Mouse (Mus musculus): ENCODE measurements at regions not wholly inside any gene's neighbourhood (a gene's known extent, or its start where the extent isn't known, plus 50 kb on each side); places are given as distances from the start of the nearest gene placed in this dataset.
"Not testable (repeated sequence)": the region's sequence is repeated elsewhere in the genome, so short reads cannot be mapped to it uniquely, and the experiment has no call there.

GRCm38 (mm10) chr11:94874155-94874561, 61.9 kb upstream of the Col1a1 start:
- no peak for TF ChIP-seq POLR2A (IDR thresholded peaks at IDR 0.05; ENCODE audit: insufficient read depth, low read length)
- TF ChIP-seq CTCF (IDR thresholded peaks at IDR 0.05; ENCODE audit: low read depth, low read length): no peak
- no peak for TF ChIP-seq EP300 (IDR thresholded peaks at IDR 0.05; ENCODE audit: insufficient read depth, low read depth, low read length)
- Histone ChIP-seq H3K27me3 (ENCODE audit: control insufficient read depth, insufficient read depth, low read length, poor library complexity, severe bottlenecking) (no peaks in the 10 kb centered on the region), H3K4me1 (ENCODE audit: control insufficient read depth, insufficient read depth, low read length) (no peaks in the 10 kb centered on the region), H3K9ac (ENCODE audit: low read depth, poor library complexity, severe bottlenecking) (no peak overlapping the region), H3K9me3 (replicated peaks; ENCODE audit: control insufficient read depth, insufficient read depth, low read length, poor library complexity, severe bottlenecking) (no peaks in the 10 kb centered on the region), H3K36me3 (ENCODE audit: control insufficient read depth, insufficient read depth, low read length, poor library complexity, severe bottlenecking) (no peaks in the 10 kb centered on the region), H3K4me3 (ENCODE audit: low read depth, low read length) (no peak overlapping the region), H3K27ac (ENCODE audit: insufficient read depth, low read length) (no peak overlapping the region)

GRCm38 (mm10) chr11:94873693-94874092, 62.3 kb upstream of the Col1a1 start:
- Histone ChIP-seq H3K9ac (ENCODE audit: low read depth, poor library complexity, severe bottlenecking) (no peak overlapping the region), H3K4me1 (ENCODE audit: control insufficient read depth, insufficient read depth, low read length) (no peaks in the 10 kb centered on the region), H3K9me3 (replicated peaks; ENCODE audit: control insufficient read depth, insufficient read depth, low read length, poor library complexity, severe bottlenecking) (no peaks in the 10 kb centered on the region), H3K4me3 (ENCODE audit: low read depth, low read length) (no peak overlapping the region), H3K27ac (ENCODE audit: insufficient read depth, low read length) (no peak overlapping the region), H3K27me3 (ENCODE audit: control insufficient read depth, insufficient read depth, low read length, poor library complexity, severe bottlenecking) (no peaks in the 10 kb centered on the region), H3K36me3 (ENCODE audit: control insufficient read depth, insufficient read depth, low read length, poor library complexity, severe bottlenecking) (no peaks in the 10 kb centered on the region)
- TF ChIP-seq POLR2A (IDR thresholded peaks at IDR 0.05; ENCODE audit: insufficient read depth, low read length) (no peak), CTCF (IDR thresholded peaks at IDR 0.05; ENCODE audit: low read depth, low read length) (no peak), EP300 (IDR thresholded peaks at IDR 0.05; ENCODE audit: insufficient read depth, low read depth, low read length) (no peak)

- H3K36me3 ChIP-seq (ENCODE audit: control insufficient read depth, insufficient read depth, low read length, poor library complexity, severe bottlenecking): no peaks in the 10 kb centered on the region
- TF ChIP-seq EP300 (IDR thresholded peaks at IDR 0.05; ENCODE audit: insufficient read depth, low read depth, low read length): no peak
- TF ChIP-seq POLR2A (IDR thresholded peaks at IDR 0.05; ENCODE audit: insufficient read depth, low read length): no peak
- no peak for TF ChIP-seq CTCF (IDR thresholded peaks at IDR 0.05; ENCODE audit: low read depth, low read length)
- no peaks in the 10 kb centered on the region for H3K4me1 ChIP-seq (ENCODE audit: control insufficient read depth, insufficient read depth, low read length)
- H3K9ac ChIP-seq (ENCODE audit: low read depth, poor library complexity, severe bottlenecking): no peak overlapping the region
- H3K9me3 ChIP-seq (replicated peaks; ENCODE audit: control insufficient read depth, insufficient read depth, low read length, poor library complexity, severe bottlenecking): no peaks in the 10 kb centered on the region
- H3K4me3 ChIP-seq (ENCODE audit: low read depth, low read length): no peak overlapping the region
- no peak overlapping the region for H3K27ac ChIP-seq (ENCODE audit: insufficient read depth, low read length)
- no peaks in the 10 kb centered on the region for H3K27me3 ChIP-seq (ENCODE audit: control insufficient read depth, insufficient read depth, low read length, poor library complexity, severe bottlenecking)
Measured at GRCm38 (mm10) chr11:94872921-94873320, 63.1 kb upstream of the Col1a1 start.

GRCm38 (mm10) chr11:94870341-94870740, 65.7 kb upstream of the Col1a1 start:
- no peaks in the 10 kb centered on the region for H3K27me3 ChIP-seq (ENCODE audit: control insufficient read depth, insufficient read depth, low read length, poor library complexity, severe bottlenecking)
- no peaks in the 10 kb centered on the region for H3K9me3 ChIP-seq (replicated peaks; ENCODE audit: control insufficient read depth, insufficient read depth, low read length, poor library complexity, severe bottlenecking)
- TF ChIP-seq POLR2A (IDR thresholded peaks at IDR 0.05; ENCODE audit: insufficient read depth, low read length) (no peak), CTCF (IDR thresholded peaks at IDR 0.05; ENCODE audit: low read depth, low read length) (peak; percentile 70)
- no peaks in the 10 kb centered on the region for H3K36me3 ChIP-seq (ENCODE audit: control insufficient read depth, insufficient read depth, low read length, poor library complexity, severe bottlenecking)
- H3K9ac ChIP-seq (ENCODE audit: low read depth, poor library complexity, severe bottlenecking): no peak overlapping the region
- H3K4me3 ChIP-seq (ENCODE audit: low read depth, low read length): no peak overlapping the region
- no peak overlapping the region for H3K27ac ChIP-seq (ENCODE audit: insufficient read depth, low read length)
- no peaks in the 10 kb centered on the region for H3K4me1 ChIP-seq (ENCODE audit: control insufficient read depth, insufficient read depth, low read length)

GRCm38 (mm10) chr11:94869866-94870265, 66.2 kb upstream of the Col1a1 start:
- H3K27me3 ChIP-seq (ENCODE audit: control insufficient read depth, insufficient read depth, low read length, poor library complexity, severe bottlenecking); H3K36me3 ChIP-seq (ENCODE audit: control insufficient read depth, insufficient read depth, low read length, poor library complexity, severe bottlenecking); H3K4me1 ChIP-seq (ENCODE audit: control insufficient read depth, insufficient read depth, low read length); H3K9ac ChIP-seq (ENCODE audit: low read depth, poor library complexity, severe bottlenecking); H3K27ac ChIP-seq (ENCODE audit: insufficient read depth, low read length); H3K4me3 ChIP-seq (ENCODE audit: low read depth, low read length); H3K9me3 ChIP-seq (replicated peaks; ENCODE audit: control insufficient read depth, insufficient read depth, low read length, poor library complexity, severe bottlenecking): not testable (repeated sequence)

GRCm38 (mm10) chr11:94866176-94866967, 69.7 kb upstream of the Col1a1 start:
- H3K27ac ChIP-seq (ENCODE audit: insufficient read depth, low read length): no peak overlapping the region
- H3K4me3 ChIP-seq (ENCODE audit: low read depth, low read length): no peak overlapping the region
- no peaks in the 10 kb centered on the region for H3K9me3 ChIP-seq (replicated peaks; ENCODE audit: control insufficient read depth, insufficient read depth, low read length, poor library complexity, severe bottlenecking)
- H3K27me3 ChIP-seq (ENCODE audit: control insufficient read depth, insufficient read depth, low read length, poor library complexity, severe bottlenecking): no peaks in the 10 kb centered on the region
- H3K4me1 ChIP-seq (ENCODE audit: control insufficient read depth, insufficient read depth, low read length): no peaks in the 10 kb centered on the region
- TF ChIP-seq CTCF (IDR thresholded peaks at IDR 0.05; ENCODE audit: low read depth, low read length): peak; percentile 93
- no peak for TF ChIP-seq POLR2A (IDR thresholded peaks at IDR 0.05; ENCODE audit: insufficient read depth, low read length)
- no peaks in the 10 kb centered on the region for H3K36me3 ChIP-seq (ENCODE audit: control insufficient read depth, insufficient read depth, low read length, poor library complexity, severe bottlenecking)
- H3K9ac ChIP-seq (ENCODE audit: low read depth, poor library complexity, severe bottlenecking): no peak overlapping the region

Measured in ES-Bruce4 (cell line).